Mouse (Mus musculus) C2C12 (cell line): ENCODE measurements around the gene Fermt2.

ENCODE experiments used
- CEBPB ChIP-seq: IDR thresholded peaks from one replicate; pipeline ENCODE4 v1.6.1; 2011; ENCODE audit warnings: low read depth, mild to moderate bottlenecking, control low read depth, moderate library complexity
- CTCF ChIP-seq: IDR thresholded peaks from one replicate; pipeline ENCODE4 v1.5.1; 2011; ENCODE audit not compliant: control insufficient read depth, insufficient read depth, insufficient read length
- MAX ChIP-seq: IDR thresholded peaks from one replicate; pipeline ENCODE4 v1.6.1; 2011; ENCODE audit warnings: mild to moderate bottlenecking, control low read depth
- MYOD1 ChIP-seq: IDR thresholded peaks from one replicate; pipeline ENCODE4 v1.6.1; 2011; ENCODE audit warnings: low read depth; ENCODE audit not compliant: control insufficient read depth, insufficient read length
- MYOG ChIP-seq: IDR thresholded peaks from one replicate; pipeline ENCODE4 v1.6.1; 2011; ENCODE audit not compliant: control insufficient read depth, insufficient read length; ENCODE audit errors: extremely low read depth
- USF1 ChIP-seq: IDR thresholded peaks from one replicate; pipeline ENCODE4 v1.6.1; 2011; ENCODE audit warnings: low read depth, mild to moderate bottlenecking, control low read depth, moderate library complexity

DNA sequence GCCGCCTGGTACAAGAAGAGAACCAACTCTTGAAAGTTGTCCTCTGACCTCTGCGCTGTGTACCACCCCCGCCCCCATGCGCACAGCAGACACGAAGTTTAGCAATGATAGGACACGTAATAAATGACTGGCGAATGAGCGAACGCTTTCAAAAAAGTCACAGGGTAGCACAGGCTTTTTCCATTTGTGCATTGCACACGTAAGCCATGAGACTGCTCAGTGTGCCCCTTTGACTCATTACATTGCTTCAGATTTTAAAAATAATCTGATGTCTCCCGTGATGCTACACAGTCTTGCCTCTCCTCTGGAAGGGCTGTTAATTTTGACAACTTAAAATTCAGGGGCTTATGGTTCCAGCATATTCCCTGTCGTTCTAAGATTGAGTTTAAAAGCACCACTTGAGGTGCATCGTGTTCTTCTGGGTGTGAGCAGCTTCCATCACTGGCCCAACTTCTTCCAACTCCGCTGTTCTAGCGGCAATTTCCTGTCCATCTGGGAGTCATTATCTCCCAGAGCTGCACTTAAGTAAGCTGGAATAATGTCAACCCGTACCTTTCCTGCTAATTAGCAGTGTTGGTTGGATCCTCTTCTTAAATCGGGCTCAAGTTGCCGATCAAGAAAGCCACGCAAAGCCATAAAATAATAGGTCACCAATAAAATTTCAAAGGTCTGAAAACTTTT is 91.5 kb downstream of the Fermt2 start:
- TF ChIP-seq MYOD1, result no peak
- TF ChIP-seq MAX, result no peak
- TF ChIP-seq CTCF, result no peak
- TF ChIP-seq USF1, result no peak
- no peak for TF ChIP-seq MYOG
- TF ChIP-seq CEBPB, result no peak
